ENCODE assay signal across 9 mouse cellular contexts in the genomic region with DNA sequence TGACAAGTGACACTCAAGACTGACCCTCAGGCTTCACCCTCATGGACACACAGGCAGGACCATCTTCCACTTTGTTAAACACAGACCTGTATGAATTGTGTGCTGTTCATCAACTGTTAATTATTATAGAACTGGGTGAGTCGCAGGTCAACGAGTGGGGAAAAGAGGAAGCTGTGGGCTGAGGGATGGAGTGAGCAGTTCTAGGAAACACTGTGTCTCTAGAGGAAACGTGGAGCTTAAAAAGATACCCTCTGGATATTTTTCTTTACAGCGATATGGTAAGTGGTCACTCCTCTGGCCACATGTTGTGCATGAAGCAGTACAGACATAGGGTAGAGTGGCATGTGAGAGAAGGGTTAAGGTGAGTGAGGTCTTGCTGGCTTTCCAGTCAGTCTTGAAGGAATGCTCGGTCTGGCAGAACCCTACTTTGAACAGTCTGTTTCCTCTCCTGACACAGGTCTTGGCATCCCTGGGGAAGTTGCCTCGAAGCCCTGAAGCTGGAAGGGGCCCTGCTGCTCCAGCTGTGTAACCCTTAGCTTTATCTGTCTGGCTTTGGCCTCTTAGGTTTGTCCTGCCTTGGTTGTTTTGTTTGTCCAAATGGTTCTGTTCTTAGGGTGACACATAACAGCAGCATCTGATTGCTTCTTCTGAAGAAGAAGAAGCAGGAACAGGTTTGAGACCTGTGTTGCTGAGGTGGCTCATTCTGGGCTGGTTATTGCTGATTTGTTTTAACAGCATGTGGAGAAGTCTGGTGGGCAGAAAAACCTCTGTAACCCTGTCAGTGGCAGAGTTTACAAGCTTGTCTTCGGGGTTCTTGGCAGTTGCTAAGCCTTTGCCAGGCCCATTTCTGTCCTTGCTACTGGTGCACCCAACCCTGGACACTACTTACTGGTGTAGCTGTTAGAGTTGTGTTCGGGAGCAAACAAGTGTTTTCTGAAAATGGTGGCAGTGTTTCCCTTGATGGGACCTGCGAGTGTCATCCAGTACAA. TPM values are rescaled to one million over a fixed set of nuclear protein-coding genes. Genes with fewer than 3 reads are reported as not detected.
DNase-seq lines count a peak whose midpoint lies in the region; ATAC-seq and TF ChIP-seq lines count a peak whose summit lies in the region.
"Had no signal": no experiment of that assay in that cellular context is flagged by ENCODE, and none has a peak within 500 bp of the region (broad histone marks: within the 10 kb centered on the region; RNA-seq: fewer than 3 reads in every experiment).

No protein-coding gene starts in this region.

- H3K9me3 ChIP-seq in forebrain, embryonic 11.5 days (ENCODE audit: control insufficient read depth, low read length) = no peaks in the 10 kb centered on the region
- no peaks in the 10 kb centered on the region for H3K9me3 ChIP-seq in forebrain, embryonic 14.5 days (replicated peaks; ENCODE audit: control insufficient read depth, low read length)
- no peaks in the 10 kb centered on the region for H3K9me3 ChIP-seq in liver, embryonic 16.5 days (replicated peaks; ENCODE audit: control insufficient read depth, low read length)
- no peaks in the 10 kb centered on the region for H3K9me3 ChIP-seq in liver, embryonic 12.5 days (replicated peaks)
- no peaks in the 10 kb centered on the region for H3K9me3 ChIP-seq in intestine, embryonic 15.5 days
- no peaks in the 10 kb centered on the region for H3K9me3 ChIP-seq in stomach, postnatal 0 days (ENCODE audit: control insufficient read depth, low read length)
- H3K9me3 ChIP-seq: neural tube, embryonic 13.5 days had no signal

- TF ChIP-seq POLR2A in cerebellum, adult 2 months (IDR thresholded peaks at IDR 0.05; ENCODE audit: borderline replicate concordance, insufficient read depth, low read length) = no peak

- no peaks in the 10 kb centered on the region for H3K27me3 ChIP-seq in forebrain, embryonic 11.5 days (ENCODE audit: control insufficient read depth, insufficient read depth, low read length)
- H3K27me3 ChIP-seq in forebrain, embryonic 14.5 days (replicated peaks; ENCODE audit: control insufficient read depth, insufficient read depth, low read length) = no peaks in the 10 kb centered on the region
- H3K27me3 ChIP-seq in liver, embryonic 16.5 days (ENCODE audit: control insufficient read depth, insufficient read depth, low read depth, low read length) = peaks cover 15% of the 10 kb centered on the region
- peaks cover 34% of the 10 kb centered on the region for H3K27me3 ChIP-seq in liver, embryonic 12.5 days (replicated peaks)
- no peaks in the 10 kb centered on the region for H3K27me3 ChIP-seq in intestine, embryonic 15.5 days (replicated peaks)
- no peaks in the 10 kb centered on the region for H3K27me3 ChIP-seq in stomach, postnatal 0 days (ENCODE audit: control insufficient read depth, insufficient read depth, low read length)
- H3K27me3 ChIP-seq in cerebellum, adult 2 months (ENCODE audit: control insufficient read depth, insufficient read depth, low read length) = no peaks in the 10 kb centered on the region

- ATAC-seq in forebrain, embryonic 11.5 days (replicated peaks; ENCODE audit: low FRiP score) = no peak
- no peak for ATAC-seq in forebrain, embryonic 14.5 days
- ATAC-seq in liver, embryonic 16.5 days (ENCODE audit: low read depth) = no peak
- ATAC-seq in liver, embryonic 12.5 days = no peak
- no peak for ATAC-seq in intestine, embryonic 15.5 days
- ATAC-seq in stomach, postnatal 0 days (ENCODE audit: low FRiP score, low TSS enrichment) = no peak

- H3K4me1 ChIP-seq in forebrain, embryonic 11.5 days (replicated peaks; ENCODE audit: control insufficient read depth, insufficient read depth, low read length) = peaks cover 4% of the 10 kb centered on the region
- peaks cover 3% of the 10 kb centered on the region for H3K4me1 ChIP-seq in forebrain, embryonic 14.5 days (ENCODE audit: control insufficient read depth, insufficient read depth, low read length)
- peaks cover 14% of the 10 kb centered on the region for H3K4me1 ChIP-seq in liver, embryonic 16.5 days (ENCODE audit: control insufficient read depth, low read depth, low read length)
- H3K4me1 ChIP-seq in liver, embryonic 12.5 days = peaks cover 27% of the 10 kb centered on the region
- peaks cover 28% of the 10 kb centered on the region for H3K4me1 ChIP-seq in intestine, embryonic 15.5 days (replicated peaks)
- peaks cover 12% of the 10 kb centered on the region for H3K4me1 ChIP-seq in stomach, postnatal 0 days (replicated peaks; ENCODE audit: control insufficient read depth, insufficient read depth)
- H3K4me1 ChIP-seq in cerebellum, adult 2 months (ENCODE audit: control insufficient read depth, insufficient read depth, low read length) = peaks cover 4% of the 10 kb centered on the region; the same call in 1 of the 2 replicates

- no peak overlapping the region for H3K9ac ChIP-seq in forebrain, embryonic 11.5 days (ENCODE audit: low read length)
- no peak overlapping the region for H3K9ac ChIP-seq in forebrain, embryonic 14.5 days (ENCODE audit: low read length)
- no peak overlapping the region for H3K9ac ChIP-seq in liver, embryonic 16.5 days (ENCODE audit: low read depth, low read length)
- no peak overlapping the region for H3K9ac ChIP-seq in liver, embryonic 12.5 days
- H3K9ac ChIP-seq in intestine, embryonic 15.5 days = no peak overlapping the region
- no peak overlapping the region for H3K9ac ChIP-seq in stomach, postnatal 0 days (ENCODE audit: low read length)
- H3K9ac ChIP-seq: neural tube, embryonic 13.5 days had no signal

- no peak for DNase-seq in forebrain, embryonic 11.5 days (ENCODE audit: low spot score)
- no peak for DNase-seq in forebrain, embryonic 14.5 days (ENCODE audit: low spot score)
- DNase-seq in stomach, postnatal 0 days (ENCODE audit: low spot score) = no peak
- no peak for DNase-seq in spleen, postnatal 4 days (ENCODE audit: low spot score in 2 of 2)
- no peak for DNase-seq in cerebellum, adult 2 months

- no peaks in the 10 kb centered on the region for H3K36me3 ChIP-seq in forebrain, embryonic 11.5 days (ENCODE audit: control insufficient read depth, insufficient read depth, low read length)
- no peaks in the 10 kb centered on the region for H3K36me3 ChIP-seq in forebrain, embryonic 14.5 days (ENCODE audit: control insufficient read depth, insufficient read depth, low read length)
- H3K36me3 ChIP-seq in liver, embryonic 16.5 days (ENCODE audit: control insufficient read depth, insufficient read depth) = no peaks in the 10 kb centered on the region
- H3K36me3 ChIP-seq in liver, embryonic 12.5 days = no peaks in the 10 kb centered on the region
- H3K36me3 ChIP-seq in intestine, embryonic 15.5 days = no peaks in the 10 kb centered on the region
- no peaks in the 10 kb centered on the region for H3K36me3 ChIP-seq in stomach, postnatal 0 days (ENCODE audit: control insufficient read depth, insufficient read depth, low read length)
- H3K36me3 ChIP-seq: neural tube, embryonic 13.5 days had no signal

- H3K4me3 ChIP-seq in forebrain, embryonic 11.5 days (ENCODE audit: low read depth, low read length) = no peak overlapping the region
- H3K4me3 ChIP-seq in forebrain, embryonic 14.5 days (ENCODE audit: low read depth, low read length) = no peak overlapping the region
- no peak overlapping the region for H3K4me3 ChIP-seq in liver, embryonic 16.5 days (ENCODE audit: low read depth, low read length)
- no peak overlapping the region for H3K4me3 ChIP-seq in liver, embryonic 12.5 days
- no peak overlapping the region for H3K4me3 ChIP-seq in intestine, embryonic 15.5 days (replicated peaks)
- H3K4me3 ChIP-seq in stomach, postnatal 0 days (ENCODE audit: low read depth, low read length) = no peak overlapping the region
- H3K4me3 ChIP-seq in cerebellum, adult 2 months (replicated peaks; ENCODE audit: insufficient read depth, low read depth, low read length) = no peak overlapping the region
- H3K4me3 ChIP-seq: neural tube, embryonic 13.5 days had no signal

- no peak for TF ChIP-seq CTCF in stomach, postnatal 0 days (IDR thresholded peaks at IDR 0.05; ENCODE audit: low read depth)
- TF ChIP-seq CTCF in cerebellum, adult 2 months (IDR thresholded peaks at IDR 0.05; ENCODE audit: borderline replicate concordance, insufficient read depth, low read depth, low read length) = no peak

- no peak for TF ChIP-seq EP300 in stomach, postnatal 0 days (optimal IDR thresholded peaks at IDR 0.05)

- H3K27ac ChIP-seq in forebrain, embryonic 11.5 days (ENCODE audit: low read depth, low read length) = 0 out of 2 replicates have a peak overlapping the region, but pooled peaks have one; percentile 25
- no peak overlapping the region for H3K27ac ChIP-seq in forebrain, embryonic 14.5 days (ENCODE audit: low read depth, low read length)
- peak overlapping the region; percentile 42; the same call in 1 of the 2 replicates for H3K27ac ChIP-seq in liver, embryonic 16.5 days (ENCODE audit: low read length)
- no peak overlapping the region for H3K27ac ChIP-seq in liver, embryonic 12.5 days
- H3K27ac ChIP-seq in intestine, embryonic 15.5 days = peak overlapping the region; percentile 61; the same call in 1 of the 2 replicates
- H3K27ac ChIP-seq in stomach, postnatal 0 days (replicated peaks) = peak overlapping the region; percentile 72
- H3K27ac ChIP-seq in cerebellum, adult 2 months (ENCODE audit: insufficient read depth, low read length) = no peak overlapping the region
- H3K27ac ChIP-seq: neural tube, embryonic 13.5 days had no signal

- WGBS in forebrain, embryonic 11.5 days = 84% methylated on average over 9 of the region's 9 CpGs
- WGBS in forebrain, embryonic 14.5 days = 86% methylated on average over 9 of the region's 9 CpGs
- WGBS in liver, embryonic 16.5 days (ENCODE audit: insufficient replicate concordance) = 23% methylated on average over 9 of the region's 9 CpGs
- 30% methylated on average over 9 of the region's 9 CpGs for WGBS in liver, embryonic 12.5 days (ENCODE audit: insufficient replicate concordance)
- 55% methylated on average over 9 of the region's 9 CpGs for WGBS in intestine, embryonic 15.5 days
- WGBS in stomach, postnatal 0 days = 61% methylated on average over 9 of the region's 9 CpGs
- WGBS in cerebellum, adult 2 months = 74% methylated on average over 9 of the region's 9 CpGs

- no peak overlapping the region for H3K4me2 ChIP-seq in forebrain, embryonic 11.5 days (ENCODE audit: low read depth, low read length, severe bottlenecking)
- H3K4me2 ChIP-seq in forebrain, embryonic 14.5 days (ENCODE audit: low read length) = no peak overlapping the region
- no peak overlapping the region for H3K4me2 ChIP-seq in liver, embryonic 16.5 days (ENCODE audit: low read depth, low read length)
- H3K4me2 ChIP-seq in liver, embryonic 12.5 days = no peak overlapping the region
- no peak overlapping the region for H3K4me2 ChIP-seq in intestine, embryonic 15.5 days (replicated peaks)
- no peak overlapping the region for H3K4me2 ChIP-seq in stomach, postnatal 0 days (replicated peaks; ENCODE audit: low read depth)
- H3K4me2 ChIP-seq: neural tube, embryonic 13.5 days had no signal

RNA-seq across cellular contexts. Expression of gene Gm5148, which starts 4.1 kb away (rescaled TPM):
- 3.6 and 4.8 TPM in 2 replicates for polyA plus RNA-seq in forebrain, embryonic 11.5 days (2014; fragmentation: Nextera tagmentation; extraction: Ambion mirVana)
- polyA plus RNA-seq in forebrain, embryonic 14.5 days (2014; fragmentation: Nextera tagmentation; extraction: Ambion mirVana) = 7.4 and 8.8 TPM in 2 replicates
- 2.6 and 2.9 TPM in 2 replicates for polyA plus RNA-seq in liver, embryonic 16.5 days (2015; fragmentation: Nextera tagmentation; extraction: Ambion mirVana)
- 2.7 and 3.1 TPM in 2 replicates for polyA plus RNA-seq in liver, embryonic 12.5 days (2016; fragmentation: Nextera tagmentation; extraction: Ambion mirVana)
- polyA plus RNA-seq in intestine, embryonic 15.5 days (2015; fragmentation: Nextera tagmentation; extraction: Ambion mirVana) = 4.8 and 5.1 TPM in 2 replicates
- 4.9 and 5.7 TPM in 2 replicates for polyA plus RNA-seq in stomach, postnatal 0 days (2015; fragmentation: Nextera tagmentation; extraction: Ambion mirVana)
- 17.5 and 18.4 TPM in 2 replicates for polyA plus RNA-seq in cerebellum, adult 2 months (2012; rRNA removed)

Comparison
In these comparisons a context has a peak if more than half of its experiments do, and no peak if none do; other contexts are left out.
1. H3K27ac ChIP-seq: peak in forebrain, embryonic 11.5 days (single experiment), liver, embryonic 16.5 days (single experiment), intestine, embryonic 15.5 days (single experiment) and stomach, postnatal 0 days (single experiment); none in forebrain, embryonic 14.5 days (single experiment), liver, embryonic 12.5 days (single experiment) and cerebellum, adult 2 months (single experiment).